Mouse (Mus musculus) cerebellum, postnatal 14 days (tissue): ENCODE measurements at regions not wholly inside any gene's neighbourhood (a gene's known extent, or its start where the extent isn't known, plus 50 kb on each side); places are given as distances from the start of the nearest gene placed in this dataset.

ENCODE experiments used
- DNase-seq, 2 experiments: peaks; one replicate each; pipeline ENCODE4 v3.0.0; 2021; ENCODE audit warnings: mixed read lengths in 2 of 2

GRCm38 (mm10) chr2:124953015-124953414, 114.9 kb upstream of the Slc24a5 start:
- no peak for DNase-seq

GRCm38 (mm10) chr2:124955843-124956242, 112.1 kb upstream of the Slc24a5 start:
- DNase-seq: no peak

GRCm38 (mm10) chr2:124959431-124959830, 108.5 kb upstream of the Slc24a5 start:
- DNase-seq: no peak

- no peak for DNase-seq
These were observed 95.8 kb upstream of the Slc24a5 start for GRCm38 (mm10) chr2:124971826-124972749.

- peak; percentile 19 to 23 for DNase-seq
These were observed 92.8 kb upstream of the Slc24a5 start for GRCm38 (mm10) chr2:124975106-124975505.

GRCm38 (mm10) chr2:124990976-124991375, 76.9 kb upstream of the Slc24a5 start:
- no peak for DNase-seq

- DNase-seq: peak; percentile 22 to 32
These were observed 52.9 kb upstream of the Slc24a5 start for GRCm38 (mm10) chr2:125015007-125015406.

- no peak for DNase-seq
These were observed 51.0 kb upstream of the Slc24a5 start for GRCm38 (mm10) chr2:125016946-125017345.
